Mouse (Mus musculus) liver, adult (tissue): ENCODE measurements around the gene Csf3.

ENCODE experiments used
- GATA4 ChIP-seq: IDR thresholded peaks from 2 replicates; pipeline ENCODE4 v1.6.1; 2014; ENCODE audit warnings: mild to moderate bottlenecking, low read length; ENCODE audit not compliant: insufficient replicate concordance

The Csf3 gene

DNA sequence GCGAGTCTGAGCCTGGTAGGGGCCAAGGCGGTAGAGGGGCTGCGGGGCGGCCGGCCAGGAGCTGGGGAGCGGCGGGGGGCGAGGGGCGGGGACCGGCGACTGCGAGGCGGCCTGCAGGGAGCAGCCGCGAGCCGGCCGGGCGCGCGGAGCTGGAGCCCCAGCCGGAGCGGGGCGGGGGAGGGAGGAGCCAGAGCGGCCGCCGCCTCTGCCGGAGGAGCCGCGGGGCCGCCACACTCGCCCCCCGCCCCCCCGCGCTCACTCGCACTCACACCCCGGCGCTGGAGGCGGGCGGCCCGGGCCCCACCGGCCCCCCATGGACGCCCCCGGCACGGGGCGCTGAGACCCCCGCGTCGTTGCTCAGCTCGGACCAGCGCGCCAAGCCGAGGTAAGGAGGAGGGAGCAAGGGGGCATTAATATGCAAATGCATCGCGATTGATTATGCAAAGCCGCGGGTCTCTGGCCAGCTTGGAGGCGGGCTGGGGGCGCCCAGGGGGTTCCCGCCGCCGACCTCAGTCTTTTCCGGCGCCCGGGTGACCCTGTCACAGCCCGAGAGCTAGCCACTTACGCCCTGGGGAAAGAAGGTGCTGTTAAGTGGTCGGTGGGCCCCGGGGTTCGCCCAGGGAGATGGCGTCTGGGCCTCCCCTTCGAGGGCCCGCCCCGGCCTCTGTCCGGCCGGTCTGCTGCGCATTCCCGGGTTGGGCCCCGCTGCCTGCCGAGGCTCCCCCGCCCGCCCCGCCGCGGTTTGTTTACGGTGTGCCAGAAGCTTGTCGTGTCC, 40.7 kb downstream of the Csf3 start:
- TF ChIP-seq GATA4: no peak

DNA sequence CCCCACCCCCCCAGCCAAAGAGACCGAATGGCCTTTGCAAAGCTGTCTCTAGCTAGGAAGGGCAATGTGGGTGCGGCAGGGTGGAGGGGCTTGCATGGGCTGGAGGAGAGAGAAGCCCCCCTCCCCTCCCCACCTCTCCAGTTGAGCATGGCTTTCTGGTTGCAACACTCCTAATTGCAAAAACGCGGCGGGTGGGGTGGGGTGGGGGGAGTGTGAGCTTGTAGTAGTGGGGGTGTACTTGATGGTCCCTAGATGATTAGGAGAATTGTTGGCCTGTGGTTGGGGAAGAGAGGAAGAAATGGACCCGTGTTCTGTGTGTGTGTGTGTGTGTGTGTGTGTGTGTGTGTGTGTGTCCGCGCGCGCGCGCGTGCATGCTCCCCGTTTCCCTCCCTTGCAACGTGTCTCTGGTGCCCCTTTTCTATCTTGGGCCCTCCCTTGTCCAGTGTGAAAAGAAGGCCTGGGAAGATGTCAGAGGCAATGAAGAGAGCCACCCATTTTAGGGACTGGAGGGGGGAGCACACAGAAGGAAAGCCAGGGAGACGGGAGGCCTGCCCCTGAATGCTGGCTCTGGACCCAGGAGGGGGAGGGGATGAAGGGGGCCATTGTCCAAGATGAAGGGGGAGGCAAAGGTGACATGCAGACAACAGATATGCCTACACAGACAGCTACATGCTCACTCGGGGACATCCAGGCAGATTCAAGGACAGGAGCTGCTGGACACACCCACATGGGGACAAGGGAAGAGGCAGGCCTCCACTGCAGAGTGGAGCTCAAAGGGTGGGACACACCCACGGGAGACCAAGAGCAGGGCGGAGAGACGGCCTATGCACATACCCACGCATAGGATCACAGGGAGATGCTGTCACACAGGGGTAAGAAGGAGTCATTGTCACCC, 41.6 kb downstream of the Csf3 start:
- no peak for TF ChIP-seq GATA4

DNA sequence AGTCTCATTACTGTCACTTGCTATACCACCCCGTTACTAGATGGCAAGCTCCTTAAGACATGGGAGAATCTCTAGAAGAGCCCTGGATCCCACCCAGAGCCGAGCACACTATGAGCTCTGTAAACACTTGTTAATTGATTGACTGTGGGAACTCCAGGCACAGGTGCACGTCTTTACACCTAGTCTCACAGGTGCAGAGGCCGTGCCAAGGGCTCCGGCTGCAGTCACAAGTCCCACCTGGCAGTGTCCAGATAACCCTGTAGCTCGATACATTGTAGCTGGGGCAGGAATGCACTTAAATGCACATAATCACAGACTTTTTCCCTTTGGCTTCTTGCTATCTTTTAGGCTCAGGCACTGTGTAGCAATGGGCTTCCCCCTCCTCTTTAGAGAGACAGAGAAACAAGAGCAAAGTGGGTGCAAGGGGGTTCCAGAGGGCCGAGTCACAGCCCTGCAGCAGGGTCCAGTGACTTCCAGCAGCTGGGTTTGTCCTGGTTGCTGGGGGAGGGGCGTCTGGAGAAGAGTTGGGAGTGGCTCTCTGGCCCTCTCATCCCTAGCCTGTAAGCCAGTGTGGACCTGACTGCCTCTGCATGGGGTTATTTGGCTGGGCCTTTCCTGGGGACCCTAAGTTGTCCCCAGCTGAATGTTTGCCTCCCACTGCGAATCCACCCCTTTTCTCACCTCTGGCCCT, 42.7 kb downstream of the Csf3 start:
- TF ChIP-seq GATA4: no peak

DNA sequence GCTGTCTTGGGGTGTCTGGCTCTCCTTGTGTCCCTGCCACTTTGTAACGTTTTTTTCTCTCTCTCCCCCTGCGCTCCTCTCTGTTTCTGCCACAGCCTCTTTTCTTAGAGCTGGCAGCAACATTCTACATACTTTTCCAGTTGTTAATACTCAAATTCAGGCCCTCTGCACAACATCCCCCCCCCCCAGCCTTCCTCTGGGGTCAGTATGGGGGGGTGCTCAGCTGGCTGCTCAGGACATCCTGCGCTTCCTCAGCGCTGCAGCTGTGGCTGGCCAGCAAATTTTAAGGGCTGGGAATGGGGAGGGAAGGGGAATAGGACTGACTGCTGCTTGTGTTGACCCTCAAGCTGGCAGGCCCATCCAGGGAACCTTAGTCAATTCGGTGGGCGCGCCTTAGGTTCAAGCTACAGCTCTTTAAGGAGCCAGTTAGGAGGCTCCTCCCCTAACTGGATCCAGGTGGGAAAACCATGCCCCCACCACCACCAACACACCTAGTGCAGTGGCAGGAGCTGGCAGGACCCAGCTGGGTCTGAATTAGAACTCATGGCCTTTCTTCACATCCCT, 43.5 kb downstream of the Csf3 start:
- no peak for TF ChIP-seq GATA4

DNA sequence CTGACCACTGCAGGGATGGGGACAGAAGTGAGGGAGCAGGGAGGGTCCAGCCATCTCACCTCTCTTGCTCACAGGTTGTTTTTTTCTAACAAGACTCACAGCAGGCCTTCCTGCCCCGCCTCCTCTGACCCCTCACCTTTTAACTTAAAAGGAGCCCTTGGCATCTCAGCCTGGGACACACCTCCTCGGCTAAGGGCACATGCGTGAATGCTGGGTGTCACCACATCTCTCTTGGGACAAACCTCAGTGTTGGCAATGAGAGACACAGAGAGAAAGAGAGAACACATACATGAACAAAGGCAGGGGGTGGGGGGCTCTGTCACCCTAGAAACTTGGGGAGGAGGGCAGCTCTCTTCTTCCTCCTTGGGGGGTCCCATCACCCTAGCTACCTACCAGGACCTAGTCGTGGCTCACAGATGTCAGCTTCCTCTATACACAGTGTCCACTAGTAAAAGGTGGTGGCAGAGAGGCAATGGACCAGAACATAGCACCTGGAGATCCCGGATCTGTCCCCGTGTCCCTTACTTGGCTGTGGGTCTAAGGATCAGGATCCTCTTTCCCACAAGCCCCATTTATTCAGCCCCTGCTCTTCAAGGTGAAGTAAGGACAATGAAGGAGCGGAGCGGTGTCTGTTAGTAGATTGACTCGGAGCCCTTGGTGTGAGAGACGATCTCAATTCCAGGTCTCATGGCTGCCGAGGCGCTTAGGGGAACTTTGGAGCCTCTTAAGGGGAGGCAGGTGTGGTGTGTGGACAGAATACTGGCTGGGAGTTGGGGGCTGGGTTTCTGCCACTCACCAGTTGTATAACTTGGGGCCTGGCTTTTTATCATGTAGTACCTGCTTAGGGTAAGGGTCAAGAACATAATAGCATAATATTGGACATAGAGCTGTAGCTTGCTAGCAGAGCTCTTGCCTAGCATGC, 45.1 kb downstream of the Csf3 start:
- TF ChIP-seq GATA4: no peak

DNA sequence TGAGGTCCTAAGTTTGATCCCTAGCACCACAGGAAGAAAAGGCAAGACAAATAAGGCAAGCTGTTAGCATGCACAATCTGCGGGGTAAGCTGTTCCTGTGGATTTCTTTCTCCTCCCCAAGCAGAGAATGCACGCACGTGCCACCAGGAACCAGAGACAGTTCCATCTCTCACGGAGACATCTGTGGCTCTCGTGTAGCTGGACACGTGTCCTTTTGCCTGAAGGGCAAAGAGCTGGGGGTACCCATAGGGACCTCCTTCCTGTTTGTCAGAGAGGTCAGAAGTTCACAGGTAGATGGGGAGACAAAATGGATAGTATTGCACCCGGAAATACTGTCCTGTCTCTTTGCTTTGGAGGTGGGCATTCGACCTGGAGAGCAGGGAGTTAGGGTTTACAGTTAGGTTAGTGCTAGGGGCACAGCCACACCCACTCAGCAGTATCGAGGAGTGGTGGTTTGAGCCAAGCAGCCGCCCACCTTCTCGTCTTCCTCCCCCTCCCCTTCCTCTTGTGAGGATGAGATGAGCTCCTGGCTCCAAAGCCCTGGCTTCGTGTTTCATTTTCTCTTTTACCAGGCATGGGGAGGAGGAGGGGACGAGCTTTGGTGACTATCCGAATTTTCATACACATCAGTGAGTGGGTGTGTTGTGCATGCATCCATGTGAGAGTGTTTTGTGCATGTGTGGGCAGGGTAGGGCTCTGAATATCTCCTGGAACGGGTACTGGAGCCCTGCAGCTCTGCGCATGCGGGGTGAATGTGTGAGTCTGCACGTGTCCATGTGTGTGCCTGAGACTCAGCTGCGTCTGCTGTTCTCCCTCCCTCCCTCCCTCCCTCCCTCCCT, 46.0 kb downstream of the Csf3 start:
- no peak for TF ChIP-seq GATA4

DNA sequence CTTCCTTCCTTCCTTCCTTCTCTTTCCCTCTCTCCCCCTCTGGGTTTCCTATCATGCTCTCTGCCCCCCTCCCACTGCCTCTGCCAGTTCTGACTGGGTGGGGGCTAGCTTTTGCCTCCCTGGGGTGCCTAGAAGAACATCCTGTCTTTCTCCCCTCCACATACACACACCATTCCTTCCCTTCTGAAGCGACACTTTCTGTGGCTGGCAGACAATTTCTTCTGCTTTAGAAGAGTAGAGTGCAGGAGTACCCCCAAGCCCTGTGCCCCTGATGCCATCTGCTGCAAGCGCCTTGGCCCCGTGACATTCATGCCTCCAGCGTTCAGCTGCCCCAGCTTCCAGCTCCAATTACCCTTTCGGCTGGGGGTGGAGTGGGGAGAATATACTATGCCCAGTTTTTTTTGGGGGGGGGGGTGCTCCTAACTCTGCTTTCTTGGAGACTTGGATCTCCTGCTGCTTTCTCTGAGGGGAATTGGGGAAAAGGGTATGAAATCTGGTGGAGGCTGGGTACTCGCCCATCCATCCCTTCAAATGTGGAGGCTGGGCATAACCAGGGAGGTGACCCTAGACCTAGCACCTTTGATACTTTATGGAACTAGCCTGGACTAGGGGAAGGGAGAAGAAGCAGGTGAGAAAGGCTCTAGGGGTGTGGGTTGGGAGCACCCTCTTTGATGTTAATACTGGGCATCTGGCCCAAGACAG, 46.9 kb downstream of the Csf3 start:
- no peak for TF ChIP-seq GATA4

DNA sequence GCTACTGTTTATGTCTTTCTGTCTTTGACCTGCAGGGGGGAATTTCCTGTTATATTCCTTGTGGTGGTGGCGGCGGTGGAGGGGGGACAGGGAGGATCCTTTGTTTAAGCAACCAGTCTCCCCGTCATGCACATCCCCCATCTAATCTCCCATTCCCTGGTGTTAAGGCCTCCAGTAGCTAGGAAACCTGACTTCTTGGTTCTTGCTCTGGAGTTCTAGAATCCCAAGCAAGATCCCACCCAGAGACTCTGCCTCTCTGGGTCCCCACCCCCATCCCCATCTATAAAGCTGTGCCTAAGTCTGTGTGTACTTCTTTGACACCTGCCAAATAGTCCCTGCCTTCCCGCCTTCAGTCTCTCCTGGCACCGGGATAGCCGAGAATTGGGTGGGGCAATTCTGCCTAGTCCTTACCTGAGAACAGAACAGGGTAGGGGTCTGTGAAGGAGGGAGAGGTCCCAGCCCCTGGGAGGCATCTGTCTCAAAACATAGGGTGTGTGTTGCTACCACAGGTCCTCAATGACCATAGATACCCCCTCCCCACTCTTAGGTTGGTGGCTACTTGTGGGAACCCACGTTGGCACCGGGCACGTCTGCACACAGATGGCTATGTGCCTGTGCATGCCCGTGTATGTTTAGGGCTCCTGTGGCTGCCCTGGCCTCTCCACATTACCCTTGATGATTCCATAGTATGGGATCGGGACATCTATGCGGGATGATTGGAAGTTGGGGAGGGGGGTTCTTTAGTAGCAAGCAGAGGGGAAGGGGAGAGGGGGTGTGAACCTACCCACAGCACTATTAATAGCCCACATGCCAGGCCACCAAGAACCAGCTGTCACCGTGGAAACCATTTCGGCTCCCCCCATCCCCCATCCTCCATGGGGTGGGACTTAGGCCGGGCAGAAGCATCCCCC, 47.7 kb downstream of the Csf3 start:
- no peak for TF ChIP-seq GATA4

DNA sequence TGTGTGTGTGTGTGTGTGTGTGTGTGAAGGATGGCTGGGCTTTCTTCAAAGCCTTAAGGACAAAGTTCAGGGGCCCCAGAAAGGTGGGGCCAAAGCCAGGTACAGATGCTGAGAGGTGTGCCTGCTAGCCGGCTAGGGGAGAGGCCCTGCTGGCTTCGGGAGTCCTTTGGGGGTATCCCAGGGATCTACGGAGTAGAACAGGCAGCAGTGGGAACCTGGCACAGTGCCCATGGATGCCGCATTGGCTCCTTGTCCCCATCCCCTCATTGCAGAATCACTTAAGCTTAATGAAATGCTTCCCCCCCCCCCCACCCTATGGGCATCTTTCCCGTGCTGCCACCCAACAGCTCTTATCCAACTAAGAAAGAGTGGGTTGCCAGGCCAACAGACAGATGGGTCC, 48.7 kb downstream of the Csf3 start:
- no peak for TF ChIP-seq GATA4

DNA sequence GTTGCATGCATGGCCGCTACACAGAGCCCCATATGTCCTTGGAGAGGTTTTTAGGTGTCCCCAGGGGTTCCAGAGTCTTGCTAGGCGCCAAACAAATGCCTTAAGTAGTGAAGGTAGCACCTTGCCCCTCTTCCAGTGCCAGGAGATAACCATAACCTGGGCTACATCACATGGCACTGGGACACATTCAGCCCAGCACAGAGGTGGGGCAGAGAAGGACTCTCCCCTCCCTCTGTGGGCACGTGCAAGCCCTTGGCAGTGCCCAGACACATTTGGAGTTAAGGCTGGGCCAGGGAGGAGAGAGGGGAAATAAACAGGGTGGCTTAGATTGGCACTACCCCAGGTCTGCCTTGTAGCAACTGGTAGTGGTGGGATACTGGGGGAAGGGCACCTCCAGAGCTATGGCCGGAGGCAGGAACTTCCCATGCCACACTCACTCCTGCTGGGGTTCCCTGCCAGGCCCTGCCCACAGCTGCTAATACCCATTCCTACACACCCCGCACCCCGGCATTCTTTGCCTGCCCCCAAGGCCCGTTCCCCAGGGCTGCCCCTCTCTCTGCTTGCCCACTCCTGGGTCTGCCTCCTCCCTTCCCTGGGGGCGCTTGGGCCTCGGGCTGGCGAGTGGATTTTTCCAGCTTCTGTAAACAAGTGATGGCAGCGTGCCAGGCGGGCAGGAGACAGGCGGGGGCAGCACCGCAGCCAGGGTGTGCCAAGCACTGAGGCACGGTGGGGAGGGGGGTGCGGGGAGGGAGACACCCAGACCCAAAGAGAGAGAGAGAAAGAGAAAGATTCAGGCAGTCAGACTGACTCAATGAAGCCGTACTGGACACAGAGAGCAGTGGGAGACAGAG, 49.5 kb downstream of the Csf3 start:
- TF ChIP-seq GATA4: no peak

DNA sequence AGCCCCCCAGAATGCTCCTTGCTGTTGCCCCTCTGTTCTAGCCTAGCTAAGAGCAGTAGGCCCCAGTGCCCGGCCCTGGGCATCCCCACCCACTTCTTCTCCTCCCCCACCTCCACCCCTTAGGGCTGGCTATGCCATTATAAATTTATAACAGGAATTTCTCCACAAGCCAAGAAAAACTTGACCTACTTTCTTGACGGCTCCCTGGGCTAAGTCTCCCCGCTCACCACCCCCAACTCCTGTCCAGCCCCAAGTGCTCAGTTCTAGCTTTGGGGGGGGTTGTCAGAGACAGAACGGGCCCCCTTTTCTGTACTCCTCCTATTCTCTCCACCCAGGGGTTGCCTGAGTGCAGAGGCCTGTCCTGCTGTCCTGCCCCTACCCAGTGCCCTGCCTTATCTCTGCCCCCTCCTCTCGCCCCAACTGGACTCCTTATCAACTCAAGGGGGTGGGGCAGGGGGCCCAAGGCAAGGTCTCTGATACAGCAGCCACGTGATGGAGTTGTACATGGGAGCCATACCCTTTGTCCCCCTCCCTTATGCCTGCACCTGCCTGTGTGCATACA, 50.2 kb downstream of the Csf3 start:
- no peak for TF ChIP-seq GATA4
